Mouse (Mus musculus): ENCODE measurements around the gene Fem1a.
A peak's percentile ranks its signal among the peaks of the same experiment; 100 is the strongest.

Gene Fem1a

DNA sequence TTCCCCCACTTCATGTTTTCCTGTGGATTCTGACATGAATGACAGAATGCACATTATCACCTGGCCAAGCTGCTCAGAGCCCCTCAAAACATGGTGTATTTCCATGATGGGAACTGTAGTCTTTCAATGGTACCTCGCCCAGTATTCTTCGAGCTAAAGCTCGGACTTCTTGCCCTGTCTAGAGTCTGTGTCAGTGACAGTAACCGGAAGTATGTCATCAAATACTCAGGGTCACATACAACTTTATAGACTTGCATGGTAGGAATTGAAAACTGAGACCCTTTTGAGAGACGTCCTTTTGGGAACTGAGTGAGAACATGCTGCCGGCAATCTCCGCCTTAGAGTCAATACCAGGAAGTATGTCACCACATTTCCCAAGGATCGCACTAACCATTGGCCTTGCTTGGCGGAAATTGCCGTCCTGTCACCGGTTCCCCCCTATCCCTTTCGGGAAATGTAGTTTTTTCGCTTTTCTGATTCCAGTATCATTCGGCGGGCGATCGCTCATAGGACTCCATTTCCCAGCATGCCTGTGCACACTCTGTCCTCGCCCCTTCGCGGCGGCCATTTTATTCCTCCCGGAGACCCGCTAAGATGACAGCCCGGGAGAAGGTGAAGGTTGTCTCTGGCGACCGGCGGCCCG is at the start of gene Fem1a:
TSS of gene Fem1a (plus strand) at position 572 of the 643 bp plus-strand sequence.
- DNase-seq (ENCODE audit: extremely low spot score, low spot score): peak; percentile 86

DNA sequence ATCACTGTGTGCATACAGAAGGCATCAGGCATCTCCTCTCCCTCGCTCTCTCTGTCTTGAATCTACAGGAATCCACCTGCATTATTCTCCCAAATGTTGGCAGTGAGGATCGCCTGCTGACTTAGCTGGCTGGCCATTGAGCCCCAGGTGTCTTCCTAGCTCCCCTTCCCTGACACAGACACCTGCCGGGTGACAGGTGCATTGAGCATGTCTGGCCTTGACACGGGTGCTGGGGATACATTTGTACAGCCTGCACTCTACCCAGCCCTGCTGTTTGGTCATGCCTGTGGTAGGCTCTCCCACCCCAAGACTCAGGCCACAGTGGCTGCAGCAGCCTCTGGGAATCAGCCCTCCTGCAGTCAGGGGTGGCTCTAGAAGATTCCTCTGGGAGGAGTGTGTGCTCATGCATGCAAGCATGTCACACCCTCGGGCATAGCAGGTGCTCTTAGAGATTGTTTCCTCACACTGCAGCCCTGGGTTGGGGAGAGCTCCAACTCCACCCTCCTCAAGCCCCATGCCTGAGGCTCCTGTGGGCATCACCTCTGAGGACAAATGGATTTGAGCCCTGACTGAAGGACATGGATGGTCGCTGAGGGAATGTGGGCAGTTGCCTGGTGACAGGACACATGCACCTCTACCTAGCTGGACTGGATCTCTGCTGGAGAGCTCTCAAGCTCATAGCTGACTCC is 49.5 kb upstream of the Fem1a start:
- no peak for DNase-seq (ENCODE audit: extremely low spot score, low spot score)

DNA sequence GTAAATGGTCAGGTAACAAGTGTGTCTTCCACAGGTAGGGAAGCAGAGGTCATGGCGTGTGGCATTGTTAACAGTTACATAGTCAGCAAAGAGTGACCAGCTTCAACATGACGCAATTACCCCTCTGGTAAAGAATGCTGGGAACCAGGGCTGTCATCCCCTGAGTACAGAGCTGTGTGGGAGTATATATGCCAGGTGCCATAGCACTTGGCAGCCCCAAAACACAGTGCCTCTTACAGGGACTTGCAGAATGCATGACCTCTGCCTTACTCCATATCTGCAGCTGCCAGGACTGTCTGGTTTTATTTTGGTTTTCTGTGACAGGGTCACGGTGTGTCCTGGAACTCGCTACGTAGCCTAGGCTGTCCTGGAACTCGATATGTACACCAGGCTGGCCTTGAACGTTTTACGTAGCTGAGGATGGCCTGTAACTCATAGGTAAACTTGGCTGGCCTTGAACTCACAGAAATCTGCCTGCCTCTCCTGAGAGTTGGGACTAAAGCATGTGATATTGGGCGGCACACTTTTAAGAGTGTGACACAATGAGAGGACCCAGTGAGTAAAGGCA is 48.6 kb upstream of the Fem1a start:
- DNase-seq (ENCODE audit: extremely low spot score, low spot score): no peak

DNA sequence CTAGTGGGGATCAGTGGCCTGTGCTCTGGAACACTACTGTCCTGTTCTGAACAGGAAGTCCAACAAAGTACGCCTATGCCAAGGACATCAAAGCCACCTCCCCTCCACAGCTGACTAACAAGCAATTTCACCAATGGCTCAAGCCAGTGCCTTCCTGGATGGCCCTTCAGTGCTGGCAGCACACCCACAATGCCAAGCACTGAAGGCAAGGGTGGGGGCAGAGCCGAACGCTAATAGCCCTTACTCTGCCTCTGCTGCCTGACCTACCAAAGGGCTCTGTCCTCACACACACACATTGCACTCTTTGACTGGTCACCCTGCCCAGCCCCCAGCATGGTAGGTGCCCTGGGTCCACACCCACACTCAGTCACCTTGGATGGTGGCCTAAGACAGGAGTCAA is 47.8 kb upstream of the Fem1a start:
- no peak for DNase-seq (ENCODE audit: extremely low spot score, low spot score)

DNA sequence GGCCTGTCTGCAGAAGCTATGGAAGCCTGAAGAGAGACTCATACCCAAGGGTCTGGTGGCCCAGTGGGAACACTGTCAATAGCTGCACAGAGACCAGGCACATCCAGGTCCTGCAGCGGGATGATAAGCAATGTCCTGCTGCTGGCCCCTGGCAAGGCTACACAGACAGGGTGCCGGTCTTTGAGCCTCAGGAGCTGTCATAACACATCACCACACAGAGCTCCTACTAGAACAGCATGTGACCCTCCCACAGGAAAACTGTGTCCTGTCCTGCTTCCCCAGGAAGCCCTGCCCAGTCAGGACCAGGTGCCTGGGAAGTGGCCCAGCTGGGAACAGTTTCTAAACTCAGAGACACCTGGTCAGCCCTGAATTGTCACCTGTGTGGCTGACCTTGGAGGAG is 45.5 kb upstream of the Fem1a start:
- DNase-seq (ENCODE audit: extremely low spot score, low spot score): no peak

DNA sequence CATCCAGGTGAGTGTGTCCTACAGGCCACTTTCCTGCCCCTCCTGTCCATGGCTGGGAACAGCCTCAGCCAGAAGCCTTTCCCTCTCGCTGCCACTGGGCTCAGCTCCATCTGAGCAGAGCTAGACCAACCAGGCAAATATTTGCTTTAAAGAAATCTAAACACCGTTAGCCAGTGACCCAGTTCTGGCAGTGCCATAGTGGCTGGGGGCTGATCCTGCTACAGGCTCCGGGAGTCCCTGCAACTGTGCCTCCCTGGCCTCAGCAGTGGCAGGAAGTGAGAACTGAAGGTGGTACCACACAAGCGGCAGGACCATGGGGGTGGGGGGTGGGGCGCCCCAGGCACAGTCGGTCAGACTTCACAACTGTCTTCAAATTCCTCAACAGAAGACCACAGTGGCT is 43.9 kb upstream of the Fem1a start:
- no peak for DNase-seq (ENCODE audit: extremely low spot score, low spot score)

DNA sequence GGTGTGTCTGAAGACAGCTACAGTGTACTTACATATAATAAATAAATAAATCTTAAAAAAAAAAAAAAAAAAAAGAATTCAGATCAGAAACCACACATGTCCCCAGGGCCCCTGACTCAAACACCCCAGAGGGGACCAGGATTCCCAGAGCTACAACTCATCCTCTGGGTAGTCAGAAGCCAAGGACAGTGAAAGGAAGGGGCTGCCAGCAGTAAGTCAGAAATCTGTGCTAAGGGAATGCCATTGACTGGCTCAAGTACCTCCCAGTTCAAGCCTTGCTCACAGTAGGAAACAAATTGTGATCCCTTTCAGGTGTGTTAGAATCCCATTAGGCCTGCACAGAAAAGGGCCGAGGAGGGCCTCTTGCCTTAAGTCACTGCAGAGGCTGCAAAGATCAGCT is 42.4 kb upstream of the Fem1a start:
- no peak for DNase-seq (ENCODE audit: extremely low spot score, low spot score)

DNA sequence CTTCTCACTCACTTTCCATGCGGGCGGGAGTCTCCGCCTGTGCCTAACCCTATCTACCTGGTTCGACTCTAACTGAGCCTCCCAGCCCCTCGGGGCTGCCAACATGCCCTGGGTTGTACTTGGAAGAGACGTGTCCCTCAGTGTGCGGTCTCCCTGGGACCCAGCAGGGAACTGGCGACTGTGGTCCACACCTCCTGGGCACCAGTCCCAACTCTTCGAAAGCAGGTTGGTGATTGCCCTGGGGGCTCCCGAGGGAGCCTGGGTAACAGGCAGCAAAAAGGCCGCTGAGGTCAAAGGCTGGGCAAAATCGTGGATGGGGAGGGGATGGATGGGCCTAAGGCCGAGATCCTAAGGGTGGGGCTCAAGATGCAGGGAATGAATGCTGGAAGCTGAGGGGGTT is 38.9 kb upstream of the Fem1a start:
- no peak for DNase-seq (ENCODE audit: extremely low spot score, low spot score)

DNA sequence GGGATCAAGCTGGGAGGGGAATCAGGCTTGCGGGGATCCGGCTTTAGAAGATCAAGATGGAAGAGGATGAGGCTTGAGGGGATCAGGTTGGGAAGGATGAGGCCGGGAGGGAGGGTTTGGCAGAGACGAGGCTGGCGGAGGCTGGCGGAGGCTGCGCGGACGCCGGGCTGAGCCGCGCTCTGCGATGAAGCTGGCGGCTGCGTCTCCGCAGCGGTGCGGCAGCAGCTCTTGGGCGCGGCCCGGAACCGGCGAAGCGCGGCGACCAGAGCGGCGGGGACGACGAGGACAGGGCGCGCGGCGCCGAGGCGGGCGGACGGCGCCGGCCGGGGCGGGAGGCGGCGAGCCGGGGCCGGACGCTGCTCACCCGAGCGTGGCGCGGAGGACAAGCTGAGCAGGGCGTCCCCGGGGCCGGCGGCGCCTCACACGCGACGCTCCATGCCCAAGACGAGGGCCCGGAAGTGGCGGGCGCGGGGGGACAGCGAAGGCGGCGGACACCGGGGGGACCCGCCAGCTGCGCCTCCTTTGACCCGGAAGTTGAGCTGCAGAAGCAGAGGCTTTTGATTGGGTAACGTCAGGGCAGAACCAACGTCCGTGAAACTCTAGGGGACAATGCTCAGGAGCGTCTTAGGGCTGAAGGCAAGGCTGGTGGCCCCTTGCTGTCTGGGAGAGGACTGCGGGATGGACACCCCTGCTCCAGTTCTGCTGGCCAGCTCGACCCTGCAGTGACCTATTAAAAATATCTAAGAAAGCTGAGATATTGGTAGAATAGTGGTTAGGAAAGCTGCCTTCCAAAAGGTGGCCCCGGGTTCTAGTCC is 38.0 kb upstream of the Fem1a start, which contains the start of gene Dpp9:
TSS of gene Dpp9 (minus strand) at position 529 of the 815 bp plus-strand sequence.
- peak; percentile 89 for DNase-seq (ENCODE audit: extremely low spot score, low spot score)

DNA sequence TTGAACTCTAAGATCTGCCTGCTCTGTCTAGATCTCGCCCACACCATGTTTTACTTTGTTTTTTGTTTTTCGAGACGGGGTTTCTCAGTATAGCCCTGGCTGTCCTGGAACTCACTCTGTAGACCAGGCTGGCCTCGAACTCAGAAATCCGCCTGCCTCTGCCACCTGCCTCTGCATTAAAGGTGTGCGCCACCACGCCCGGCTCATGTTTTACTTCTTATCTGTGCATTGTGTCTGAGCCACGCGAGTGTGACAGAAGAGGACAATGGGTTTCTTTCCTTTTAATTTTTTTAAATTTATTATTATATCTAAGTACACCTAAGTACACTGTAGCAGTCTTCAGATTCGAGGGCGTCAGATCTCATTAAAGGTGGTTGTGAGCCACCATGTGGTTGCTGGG is 37.4 kb upstream of the Fem1a start:
- DNase-seq (ENCODE audit: extremely low spot score, low spot score): no peak

DNA sequence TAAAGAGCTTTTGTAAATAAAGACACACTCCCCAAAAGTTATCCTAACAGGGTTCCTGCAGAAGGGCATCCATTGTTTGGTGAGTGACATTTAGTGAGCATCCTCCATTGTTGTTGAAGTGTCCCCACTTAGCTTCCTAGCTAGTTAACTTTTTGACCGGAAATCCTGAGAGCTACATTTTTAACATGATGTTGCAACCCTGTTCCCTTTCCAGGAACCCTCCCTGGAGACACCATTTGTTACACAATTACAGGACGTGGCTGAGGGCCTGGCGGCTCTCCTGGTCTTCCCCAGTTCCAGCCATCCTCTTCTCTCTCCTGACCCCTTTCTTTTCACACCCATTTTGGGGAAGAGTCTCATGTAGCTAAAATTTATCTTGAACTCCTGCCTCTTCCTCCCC is 36.8 kb upstream of the Fem1a start:
- DNase-seq (ENCODE audit: extremely low spot score, low spot score): no peak

DNA sequence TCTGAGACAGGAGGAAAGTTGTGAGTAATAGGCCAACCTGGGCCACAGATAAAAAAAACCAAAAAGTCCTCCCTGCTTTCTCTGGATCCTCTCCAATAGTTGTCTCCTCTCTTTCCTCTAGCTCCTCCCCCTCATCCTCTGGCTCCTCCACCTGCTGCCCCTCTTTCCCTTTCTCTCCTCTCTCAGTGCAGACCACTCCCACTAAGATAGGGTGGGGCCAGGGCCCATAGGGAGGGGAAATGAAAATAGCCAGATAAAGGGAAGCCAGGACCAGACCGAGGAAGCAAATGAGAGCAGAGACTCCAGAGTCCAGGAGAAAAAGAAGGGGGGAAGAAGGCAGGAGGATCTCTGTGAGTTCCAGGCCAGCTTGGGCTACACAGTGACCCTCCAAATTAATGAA is 31.7 kb upstream of the Fem1a start:
- DNase-seq (ENCODE audit: extremely low spot score, low spot score): no peak

DNA sequence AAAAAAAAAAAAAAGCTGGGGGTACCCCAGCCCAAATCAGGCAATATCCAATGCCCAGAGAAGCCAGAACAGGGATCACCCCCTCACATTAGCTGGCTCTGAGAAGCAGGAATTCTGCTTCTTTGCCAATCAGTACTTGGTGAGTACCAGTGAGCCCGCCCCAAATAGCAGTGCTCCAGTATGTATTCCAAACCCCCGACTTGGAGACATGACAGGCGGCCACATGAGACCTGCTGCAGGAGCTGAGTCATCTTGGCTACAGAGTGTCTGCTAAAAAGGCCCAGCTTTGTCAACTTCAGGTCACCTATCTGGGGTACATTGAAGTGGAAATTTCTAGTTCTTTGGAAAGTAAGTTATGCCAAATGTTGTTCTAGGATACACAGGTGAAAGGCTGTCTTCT is 30.0 kb upstream of the Fem1a start:
- no peak for DNase-seq (ENCODE audit: extremely low spot score, low spot score)

DNA sequence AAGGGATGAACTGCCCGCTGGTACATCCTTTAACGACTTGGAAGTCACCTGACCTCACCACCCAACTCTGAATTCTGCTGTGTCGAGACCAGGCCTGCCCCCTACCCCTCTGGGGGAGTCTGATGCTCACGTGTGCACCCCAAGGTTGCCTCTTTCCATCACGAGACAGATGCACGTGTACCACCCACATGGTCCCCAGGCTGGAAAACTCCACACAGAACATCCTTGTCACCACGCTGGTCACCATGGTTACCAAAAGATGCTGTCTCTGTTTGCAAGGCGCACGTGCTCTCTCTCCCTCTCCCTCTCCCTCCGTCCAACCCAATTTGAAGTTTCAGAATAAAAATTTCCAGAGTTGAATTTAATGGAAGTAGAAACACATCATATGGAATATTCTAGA is 26.7 kb upstream of the Fem1a start:
- no peak for DNase-seq (ENCODE audit: extremely low spot score, low spot score)

DNA sequence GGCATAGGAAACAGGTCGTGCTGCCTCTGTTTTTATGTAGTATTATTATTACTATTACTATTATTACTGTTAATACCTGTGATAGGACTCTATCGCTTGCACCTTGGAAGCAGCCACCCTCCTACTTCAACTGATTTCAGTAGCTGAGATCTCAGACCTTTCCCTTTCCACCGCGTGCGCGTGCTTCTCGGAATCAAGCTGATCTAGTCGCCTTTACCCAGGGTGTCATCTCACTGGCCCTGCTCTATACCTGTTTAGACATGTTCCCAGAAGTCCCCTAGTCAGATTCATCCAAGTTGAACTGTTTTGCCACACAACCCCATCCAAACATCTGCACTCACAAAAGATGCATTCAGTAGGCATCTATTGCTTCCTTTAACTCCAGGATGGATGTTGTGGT is 23.2 kb upstream of the Fem1a start:
- no peak for DNase-seq (ENCODE audit: extremely low spot score, low spot score)

DNA sequence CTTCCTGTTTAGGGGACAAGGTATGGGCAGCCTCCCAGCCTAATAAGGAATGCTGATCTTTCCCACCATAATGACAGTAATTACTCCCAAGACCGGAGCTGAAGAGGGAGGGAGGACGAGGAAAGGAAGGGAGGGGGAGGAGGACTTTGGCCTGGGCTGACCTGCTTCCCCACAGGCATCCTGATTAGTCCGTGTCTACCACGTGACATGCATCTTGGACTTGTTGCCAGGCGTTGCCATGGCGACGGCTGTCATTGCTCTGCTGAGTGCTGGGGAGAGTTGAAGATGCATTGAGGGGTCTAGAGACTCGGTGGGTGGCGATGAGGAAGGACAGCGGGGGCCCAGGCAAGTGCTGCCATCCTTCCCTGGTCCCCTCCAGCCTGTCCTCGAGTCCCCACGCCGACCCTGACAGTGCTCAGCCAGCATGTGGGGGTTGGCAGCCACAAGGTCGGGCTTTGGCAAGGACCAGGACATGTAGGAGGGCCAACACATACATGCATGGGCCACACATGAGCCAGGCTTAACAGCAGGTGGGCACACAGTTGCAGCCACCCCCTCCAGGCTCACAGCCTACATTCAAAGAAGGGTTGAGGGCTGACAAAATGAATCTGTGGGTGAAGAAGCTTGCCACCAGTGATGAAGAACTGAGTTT is 22.7 kb upstream of the Fem1a start:
- peak; percentile 73 for DNase-seq (ENCODE audit: extremely low spot score, low spot score)

DNA sequence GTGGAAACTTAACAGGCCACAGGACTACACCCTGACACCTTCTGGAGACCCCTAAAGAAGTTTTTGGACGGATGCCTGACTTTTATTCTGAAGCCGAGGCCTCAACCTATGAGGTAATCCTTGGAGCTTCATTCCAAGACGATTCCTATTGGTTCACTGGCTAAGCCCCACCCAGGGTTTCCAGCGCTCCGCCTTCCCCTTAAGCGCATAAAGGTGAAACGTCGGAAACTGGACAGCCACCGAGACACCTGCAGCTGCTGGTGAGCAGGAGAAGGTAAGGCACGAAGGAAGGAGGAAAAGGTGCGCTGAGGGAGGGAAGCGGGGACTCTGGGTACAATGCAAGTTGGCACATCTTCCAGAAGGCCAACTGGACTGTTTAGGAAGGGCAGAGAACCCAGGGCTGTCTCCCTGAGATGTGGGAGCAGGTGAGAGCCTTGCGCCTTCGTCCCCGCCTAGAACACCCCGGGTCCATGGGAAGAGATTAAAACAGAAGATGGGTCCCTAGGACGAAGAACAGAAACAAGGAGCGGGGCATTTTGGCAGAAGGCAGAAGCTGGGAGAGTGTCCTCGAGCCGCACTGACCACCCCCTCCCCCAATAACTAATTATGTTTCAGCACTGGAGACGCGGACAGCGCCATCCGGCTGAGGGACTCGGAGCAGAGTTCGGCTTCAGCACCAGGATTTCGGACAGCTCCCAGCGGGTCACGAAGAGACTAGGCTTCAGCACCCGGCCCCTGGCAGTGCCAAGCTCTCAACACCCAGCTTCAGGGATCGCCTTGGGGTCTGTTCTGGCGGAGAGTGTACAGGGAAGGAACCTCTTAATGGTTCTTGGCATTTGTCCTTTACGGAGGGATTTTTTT is 14.8 kb upstream of the Fem1a start:
- DNase-seq (ENCODE audit: extremely low spot score, low spot score): peak; percentile 94

DNA sequence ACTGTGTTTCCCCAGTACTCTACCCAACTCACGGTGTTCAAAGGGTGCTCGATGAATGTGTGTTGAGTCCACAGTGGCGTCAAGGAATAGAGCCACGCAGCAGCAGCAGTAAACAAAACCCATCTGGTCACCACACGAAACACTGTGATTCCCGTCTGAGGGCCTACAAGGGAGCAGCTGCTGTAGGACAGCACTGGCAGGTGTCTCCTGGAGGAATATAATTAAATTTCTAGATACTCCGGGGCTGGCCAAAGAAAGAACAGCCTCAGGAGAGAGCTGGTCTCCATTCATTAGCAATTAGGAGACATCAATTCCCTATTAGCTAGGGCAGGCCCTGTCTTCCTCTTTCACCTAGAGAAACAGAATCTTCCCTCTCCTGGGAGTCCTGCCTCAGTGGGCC is 11.0 kb upstream of the Fem1a start:
- DNase-seq (ENCODE audit: extremely low spot score, low spot score): no peak

DNA sequence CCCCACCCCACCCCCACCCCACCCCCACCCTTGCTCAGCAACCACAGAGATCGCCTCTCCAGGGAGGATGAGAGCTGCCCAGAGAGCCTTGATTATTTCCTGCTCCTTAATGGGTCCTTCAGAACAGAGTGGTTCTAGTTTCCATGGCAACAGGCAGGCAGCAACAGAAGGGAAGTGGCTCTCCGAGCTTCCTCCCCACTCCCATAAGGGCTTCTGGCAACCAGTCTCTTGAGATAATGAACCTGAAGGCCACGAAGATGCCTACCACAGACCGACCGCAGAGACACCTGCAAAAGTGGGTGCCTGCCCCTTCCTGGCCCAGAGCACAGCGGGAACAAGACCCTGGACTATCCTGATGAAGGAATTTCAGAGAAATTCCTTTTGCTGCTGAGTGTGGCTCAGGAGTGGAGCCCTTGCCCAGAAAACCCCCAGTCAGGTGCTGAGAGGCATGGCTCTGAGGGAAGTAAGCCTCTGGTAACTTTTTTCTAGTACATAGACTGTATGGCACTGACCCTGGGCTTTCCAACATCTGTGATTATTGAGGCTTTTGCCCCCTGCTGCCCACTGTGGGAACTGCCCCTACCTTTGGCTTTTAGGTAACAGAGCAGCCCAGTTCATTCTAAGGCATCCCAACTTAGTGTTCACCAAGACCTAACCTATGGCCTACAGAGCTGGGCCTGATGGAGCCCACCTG is 5.3 kb upstream of the Fem1a start:
- DNase-seq (ENCODE audit: extremely low spot score, low spot score): peak; percentile 60

DNA sequence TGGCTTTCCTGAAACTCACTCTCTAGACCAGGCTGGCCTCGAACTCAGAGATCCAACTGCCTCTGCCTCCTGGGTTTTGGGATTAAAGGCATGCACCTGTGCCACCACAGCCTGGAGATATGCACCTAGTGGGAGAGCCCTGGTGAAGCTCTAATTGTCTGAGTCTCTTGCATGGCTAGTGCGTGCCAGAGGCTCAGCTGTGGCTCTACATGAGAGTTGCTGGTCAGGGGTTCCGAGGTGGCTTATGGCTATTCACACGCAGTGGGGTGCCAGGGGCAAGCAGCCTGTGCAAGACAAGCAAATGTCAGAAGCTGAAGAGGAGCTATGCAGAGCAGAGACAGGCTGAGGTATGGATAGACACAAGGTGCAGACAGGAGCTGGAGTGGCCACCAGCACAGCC is 1.9 kb upstream of the Fem1a start:
- no peak for DNase-seq (ENCODE audit: extremely low spot score, low spot score)

Measured in neural tube, embryonic 10.5 days (tissue).